Mouse (Mus musculus) midbrain, embryonic 11.5 days (tissue): ENCODE measurements around the gene Prss1. TPM values are rescaled to one million over a fixed set of nuclear protein-coding genes. Genes with fewer than 3 reads are reported as not detected.
"Not testable (repeated sequence)": the region's sequence is repeated elsewhere in the genome, so short reads cannot be mapped to it uniquely, and the experiment has no call there.

Experiments used
- ATAC-seq: fragments of 200-750 bp; cut with Nextera tagmentation; 2 replicates; pipeline ENCODE4 v1.8.0; 2017; ENCODE audit warnings: moderate TSS enrichment, moderate library complexity; ENCODE audit not compliant: low FRiP score
- DNase-seq: peaks from one replicate; pipeline ENCODE4 v3.0.0; 2015; ENCODE audit warnings: low spot score; ENCODE audit errors: missing footprints
- H3K27ac ChIP-seq: fragments of 300-500 bp; sonication (generic); 2 replicates; pipeline ENCODE4 v1.5.1; 2014; ENCODE audit warnings: low read depth, low read length
- H3K27me3 ChIP-seq: fragments of 300-500 bp; sonication (generic); 2 replicates; pipeline ENCODE4 v1.6.1; 2014; ENCODE audit warnings: mild to moderate bottlenecking, low read length, moderate library complexity, mixed read lengths; ENCODE audit not compliant: control insufficient read depth, insufficient read depth
- H3K36me3 ChIP-seq: fragments of 300-500 bp; sonication (generic); 2 replicates; pipeline ENCODE4 v1.6.1; 2014; ENCODE audit warnings: mild to moderate bottlenecking, low read length, moderate library complexity, mixed read lengths; ENCODE audit not compliant: control insufficient read depth, insufficient read depth
- H3K4me1 ChIP-seq: fragments of 300-500 bp; sonication (generic); 2 replicates; pipeline ENCODE4 v1.6.1; 2014; ENCODE audit warnings: low read length; ENCODE audit not compliant: control insufficient read depth, insufficient read depth
- H3K4me2 ChIP-seq: fragments of 300-500 bp; sonication (generic); 2 replicates; pipeline ENCODE4 v1.6.1; 2014; ENCODE audit warnings: mild to moderate bottlenecking, moderate library complexity
- H3K4me3 ChIP-seq: fragments of 300-500 bp; sonication (generic); 2 replicates; pipeline ENCODE4 v1.5.1; 2014; ENCODE audit warnings: low read depth, low read length
- H3K9ac ChIP-seq: fragments of 300-500 bp; sonication (generic); 2 replicates; pipeline ENCODE4 v1.6.1; 2014; ENCODE audit warnings: low read length
- H3K9me3 ChIP-seq: fragments of 300-500 bp; sonication (generic); 2 replicates; pipeline ENCODE4 v1.6.1; 2016; ENCODE audit warnings: low read length; ENCODE audit not compliant: control insufficient read depth
- WGBS: fragments of 180-500 bp; shearing (Covaris S2); extraction: QIAGEN DNeasy Blood & Tissue Kit; methylation state at CpG from one replicate; pipeline ENCODE4 v1.1.7; 2014; 5-methylcytosine and 5-hydroxymethylcytosine counted together
- polyA plus RNA-seq: library from polyadenylated mRNA; unstranded; fragments of >200 nt; fragmentation: Nextera tagmentation; extraction: Ambion mirVana; gene quantifications from 2 replicates; pipeline ENCODE4 v1.2.1, GENCODE M21; 2014

Prss1 gene
- polyA plus RNA-seq: not detected in 2 replicates

DNA sequence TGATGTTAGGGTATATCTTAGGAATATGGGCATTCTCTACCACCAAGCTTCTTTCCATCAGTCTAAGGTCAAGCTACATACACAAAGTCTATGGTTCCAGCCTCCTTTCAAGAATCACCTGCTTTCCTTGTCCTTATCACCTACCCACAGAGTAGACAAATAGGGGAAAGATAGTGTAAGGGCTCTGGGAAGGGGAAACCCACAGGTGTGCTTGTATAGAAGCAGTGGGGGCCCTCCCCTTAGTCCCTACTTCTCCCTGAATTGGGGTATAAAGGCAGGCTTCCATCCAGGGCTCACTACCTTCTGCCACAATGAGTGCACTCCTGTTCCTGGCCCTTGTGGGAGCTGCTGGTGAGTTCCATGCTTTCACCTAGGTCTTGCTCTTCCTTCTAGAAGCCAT is at the start of gene Prss1:
Prss1 (plus strand) TSS at position 301 of the 400 bp plus-strand sequence.
- not testable (repeated sequence) for H3K9ac ChIP-seq, H3K27ac ChIP-seq, DNase-seq, ATAC-seq, H3K36me3 ChIP-seq, H3K4me1 ChIP-seq, H3K27me3 ChIP-seq, H3K4me2 ChIP-seq, H3K4me3 ChIP-seq, H3K9me3 ChIP-seq

DNA sequence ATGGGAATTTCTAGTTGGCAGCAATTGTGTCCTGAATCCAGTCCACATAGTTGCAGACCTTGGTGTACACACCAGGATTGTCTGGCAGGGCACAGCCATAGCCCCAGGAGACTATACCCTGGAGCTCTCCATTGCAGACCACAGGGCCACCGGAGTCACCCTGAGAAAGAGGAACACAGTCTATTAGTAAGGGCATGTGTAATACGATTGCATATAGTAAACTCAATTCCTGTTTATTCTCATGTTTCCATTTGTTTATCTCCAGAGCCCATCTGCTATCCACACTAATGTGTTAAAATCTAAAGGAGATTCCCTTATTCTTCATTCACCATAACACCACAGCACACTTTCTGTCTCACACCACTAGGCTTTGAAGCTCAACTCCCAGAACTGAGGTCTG is 16.5 kb upstream of the Prss1 start:
- 90% methylated on average over 2 of the region's 2 CpGs for WGBS

DNA sequence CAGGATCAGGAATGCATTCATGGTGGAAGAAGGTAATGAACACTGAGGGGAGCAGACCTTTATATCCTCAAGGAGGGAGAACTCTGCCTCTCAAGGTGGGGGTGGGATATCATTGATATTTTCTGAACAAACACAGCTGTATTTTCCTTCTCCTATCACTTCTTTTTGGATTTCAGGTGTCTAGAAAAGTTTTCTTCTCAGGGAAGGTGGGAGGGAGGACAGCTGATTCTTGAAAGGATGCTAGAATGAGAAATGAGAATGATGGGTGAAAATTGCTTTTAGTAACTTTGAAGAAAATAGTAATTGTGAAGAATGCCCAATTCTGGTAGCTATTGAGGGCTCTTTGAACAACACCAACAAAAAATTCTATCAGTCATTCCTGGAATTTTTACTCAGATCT is 12.7 kb upstream of the Prss1 start, which contains the start of gene Gm10334:
Gm10334 (minus strand) TSS at position 101 of the 400 bp plus-strand sequence.
- not testable (repeated sequence) for H3K9me3 ChIP-seq, H3K27ac ChIP-seq, DNase-seq, H3K36me3 ChIP-seq, H3K9ac ChIP-seq, ATAC-seq, H3K4me2 ChIP-seq, H3K4me3 ChIP-seq, H3K4me1 ChIP-seq, H3K27me3 ChIP-seq

More for the DNA sequence above, 16.5 kb upstream of the Prss1 start:
- not testable (repeated sequence) for H3K4me2 ChIP-seq, H3K9me3 ChIP-seq, ATAC-seq, H3K36me3 ChIP-seq, H3K4me3 ChIP-seq, DNase-seq, H3K4me1 ChIP-seq, H3K27me3 ChIP-seq, H3K9ac ChIP-seq, H3K27ac ChIP-seq

DNA sequence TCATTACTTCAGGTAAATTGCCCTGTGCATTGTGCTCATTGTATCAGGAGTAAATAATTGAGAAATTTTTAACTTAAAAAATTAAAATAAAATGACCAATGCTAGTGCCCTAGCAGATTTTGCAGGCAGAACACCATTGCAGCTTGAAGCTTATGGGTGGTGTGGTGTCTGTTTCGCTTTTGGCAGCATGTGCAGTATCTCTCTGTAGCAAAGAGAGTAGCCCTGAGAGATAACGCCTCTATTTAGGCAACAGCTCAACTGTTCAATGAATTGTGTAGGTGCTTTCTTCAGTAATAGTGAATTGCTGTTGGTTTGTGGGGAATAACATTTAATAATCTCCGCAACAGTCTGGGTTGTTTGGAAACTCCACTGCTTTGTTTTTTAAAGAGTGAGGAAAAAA is 40.6 kb downstream of the Prss1 start:
- Histone ChIP-seq H3K27ac (no peak overlapping the region), H3K36me3 (no peaks in the 10 kb centered on the region), H3K4me3 (no peak overlapping the region), H3K4me2 (no peak overlapping the region), H3K9ac (no peak overlapping the region), H3K4me1 (no peaks in the 10 kb centered on the region), H3K9me3 (no peaks in the 10 kb centered on the region), H3K27me3 (no peaks in the 10 kb centered on the region)
- 88% methylated on average over 3 of the region's 3 CpGs for WGBS
- DNase-seq (no peak), ATAC-seq (no peak)

DNA sequence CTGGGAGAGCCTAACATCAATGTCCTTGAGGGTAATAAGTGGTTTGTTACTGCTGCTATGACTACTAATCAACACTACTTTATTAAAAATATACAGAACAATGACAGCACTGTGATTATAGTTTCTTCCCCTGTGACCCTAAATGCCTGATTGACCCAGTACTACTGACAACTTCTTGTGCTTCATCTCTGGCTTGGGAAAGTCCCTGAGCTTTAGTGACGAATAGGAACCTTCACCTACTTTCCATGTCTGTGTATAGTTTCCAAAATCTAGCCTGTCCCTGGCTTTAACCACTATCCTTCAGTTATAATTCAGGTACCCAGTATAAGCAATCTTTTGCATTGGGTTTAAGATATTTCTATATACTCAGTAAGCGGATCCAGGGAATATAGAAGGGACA is 46.2 kb downstream of the Prss1 start:
- 85% methylated on average over 2 of the region's 2 CpGs for WGBS
- no peak overlapping the region for H3K4me3 ChIP-seq
- no peak for ATAC-seq

DNA sequence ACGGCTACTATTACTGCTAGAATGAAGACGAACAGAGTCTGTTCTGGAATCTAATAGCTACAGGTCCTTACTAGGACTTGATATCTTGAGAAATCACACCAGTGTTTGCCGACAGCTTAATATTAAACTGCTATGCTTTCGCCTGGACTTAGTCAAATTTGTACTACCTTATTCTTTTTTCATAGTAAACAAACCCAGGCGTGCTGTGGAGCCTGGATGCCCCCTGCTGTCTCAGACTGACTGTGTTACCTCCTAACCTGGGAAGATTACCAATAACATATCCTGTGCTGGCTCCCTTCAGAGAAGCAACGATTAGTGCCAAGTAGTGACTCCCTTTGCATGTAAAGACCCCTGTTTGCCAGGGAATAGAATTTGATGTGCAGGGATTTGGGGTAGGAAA is 46.6 kb downstream of the Prss1 start:
- DNase-seq (no peak), ATAC-seq (no peak)
- Histone ChIP-seq H3K9me3 (no peaks in the 10 kb centered on the region), H3K4me1 (no peaks in the 10 kb centered on the region), H3K27ac (no peak overlapping the region), H3K4me3 (no peak overlapping the region), H3K27me3 (no peaks in the 10 kb centered on the region), H3K4me2 (no peak overlapping the region), H3K9ac (no peak overlapping the region), H3K36me3 (no peaks in the 10 kb centered on the region)
- 80% methylated on average over 6 of the region's 6 CpGs for WGBS

More for the DNA sequence above, 46.2 kb downstream of the Prss1 start:
- Histone ChIP-seq H3K27me3 (no peaks in the 10 kb centered on the region), H3K4me2 (no peak overlapping the region), H3K36me3 (no peaks in the 10 kb centered on the region), H3K4me1 (no peaks in the 10 kb centered on the region), H3K9ac (no peak overlapping the region), H3K27ac (no peak overlapping the region), H3K9me3 (no peaks in the 10 kb centered on the region)
- DNase-seq: no peak

Other genes with a start within 250 kb of the Prss1 start
- gene Try4, start 156.7 kb upstream of the Prss1 start, polyA plus RNA-seq: not detected in 2 replicates
- gene Try5, start 142.1 kb upstream of the Prss1 start, polyA plus RNA-seq: not detected in 2 replicates
- gene Try10, start 104.8 kb upstream of the Prss1 start, polyA plus RNA-seq: not detected in 2 replicates
- gene Prss3, start 81.3 kb upstream of the Prss1 start, polyA plus RNA-seq: not detected in 2 replicates
- not detected in 2 replicates for gene Gm5771, start 66.6 kb upstream of the Prss1 start, polyA plus RNA-seq
- not detected in 2 replicates for gene Gm10334, start 12.8 kb upstream of the Prss1 start, polyA plus RNA-seq
- gene Prss2, start 62.9 kb downstream of the Prss1 start, polyA plus RNA-seq: not detected in 2 replicates
- gene Ephb6, start 146.6 kb downstream of the Prss1 start, polyA plus RNA-seq: 9.9 and 10.7 TPM in 2 replicates
- gene Trpv6, start 177.5 kb downstream of the Prss1 start, polyA plus RNA-seq: 0.26 and 0.27 TPM in 2 replicates
- not detected in 2 replicates for gene Trpv5, start 221.8 kb downstream of the Prss1 start, polyA plus RNA-seq
- not detected in 2 replicates for gene Llcfc1, start 225.5 kb downstream of the Prss1 start, polyA plus RNA-seq
- 11.0 and 11.7 TPM in 2 replicates for gene Kel, start 245.4 kb downstream of the Prss1 start, polyA plus RNA-seq